Mouse (Mus musculus): ENCODE results near the gene Babam2. TPM values are rescaled to one million over a fixed set of nuclear protein-coding genes. Genes with fewer than 3 reads are reported as not detected.

Gene Babam2
- total RNA-seq, 1 experiment, result 33.9 TPM

- Histone ChIP-seq H3K9me3 (ENCODE audit: control insufficient read depth, insufficient read depth, low read depth, low read length) (no peaks in the 10 kb centered on the region), H3K36me3 (ENCODE audit: control insufficient read depth, insufficient read depth, low read length, poor library complexity, severe bottlenecking) (no peaks in the 10 kb centered on the region), H3K27ac (ENCODE audit: insufficient read depth, low read depth, low read length, poor library complexity, severe bottlenecking) (no peak overlapping the region), H3K9ac (ENCODE audit: insufficient read depth, low read depth, low read length, poor library complexity, severe bottlenecking) (no peak overlapping the region), H3K4me3 (ENCODE audit: insufficient read depth in 1 of 2, low read depth in 1 of 2, low read length in 2 of 2, poor library complexity in 1 of 2, severe bottlenecking in 1 of 2) (no peak overlapping the region), H3K4me1 (ENCODE audit: control insufficient read depth in 2 of 2, insufficient read depth in 2 of 2, low read length in 2 of 2, poor library complexity in 1 of 2) (no peaks in the 10 kb centered on the region)
- TF ChIP-seq ZNF384 (IDR thresholded peaks at IDR 0.05; ENCODE audit: low read depth, low read length) (no peak), MAFK (IDR thresholded peaks at IDR 0.05; ENCODE audit: insufficient read depth, low read depth, low read length) (no peak), HCFC1 (IDR thresholded peaks at IDR 0.05; ENCODE audit: borderline replicate concordance, insufficient read depth, low read length) (no peak), CHD2 (IDR thresholded peaks at IDR 0.05; ENCODE audit: low read depth, low read length) (no peak), ZC3H11A (IDR thresholded peaks at IDR 0.05; ENCODE audit: borderline replicate concordance, low read depth, low read length) (no peak)
- in situ Hi-C loops (cut with MboI; ENCODE audit: low sequenced_read_pairs in 2 of 2, unreplicated experiment in 2 of 2), result no loop called here
- no peak for DNase-seq (ENCODE audit: low read depth, low spot score)
These were observed 190.1 kb downstream of the Babam2 start for GRCm38 (mm10) chr5:31887590-31887989.

DNA sequence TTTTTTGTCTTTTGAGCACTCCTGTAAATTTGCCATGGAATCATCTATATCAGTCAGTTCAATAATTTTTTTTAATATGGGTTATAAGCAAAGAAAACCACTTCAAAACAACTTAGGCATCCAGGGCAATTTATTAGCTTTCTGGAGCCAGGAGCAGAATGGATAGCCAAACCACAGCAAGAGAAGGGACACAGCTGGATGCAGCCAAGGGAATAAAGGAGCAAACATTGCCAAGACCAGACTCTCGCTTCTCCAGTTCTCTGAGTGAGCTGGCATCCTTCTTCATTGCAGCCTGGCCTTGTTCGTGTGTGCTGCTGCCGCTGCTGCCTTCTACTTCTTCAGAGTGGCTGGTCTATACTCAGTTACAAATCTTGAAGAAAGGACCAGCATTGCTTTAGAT, 190.9 kb downstream of the Babam2 start:
- in situ Hi-C loops (cut with MboI; ENCODE audit: low sequenced_read_pairs in 2 of 2, unreplicated experiment in 2 of 2), result no loop called here
- DNase-seq (ENCODE audit: low read depth, low spot score), result no peak

DNA sequence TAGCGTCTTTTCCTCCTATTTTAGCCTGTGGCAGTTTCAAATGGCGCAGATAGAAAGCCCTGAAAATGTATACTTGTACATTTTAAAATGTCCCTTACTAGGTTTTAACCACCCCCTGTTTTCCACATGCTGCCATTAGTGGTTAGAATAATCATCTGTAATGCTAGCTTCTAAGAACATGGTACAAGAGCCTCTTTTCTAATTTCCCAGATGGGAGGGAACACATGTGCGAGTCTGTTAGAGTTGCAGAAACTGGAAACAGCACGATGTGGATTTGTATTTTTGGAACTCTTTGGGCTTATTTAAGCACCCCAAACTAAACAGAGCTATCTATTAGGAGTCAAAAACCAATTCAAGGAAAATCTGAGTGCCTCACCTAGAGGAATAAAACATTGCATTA, 195.1 kb downstream of the Babam2 start:
- DNase-seq (ENCODE audit: low read depth, low spot score), result no peak
- no peaks in the 10 kb centered on the region for H3K9me3 ChIP-seq (ENCODE audit: control insufficient read depth, insufficient read depth, low read depth, low read length)
- TF ChIP-seq HCFC1 (IDR thresholded peaks at IDR 0.05; ENCODE audit: borderline replicate concordance, insufficient read depth, low read length) (no peak), ZNF384 (IDR thresholded peaks at IDR 0.05; ENCODE audit: low read depth, low read length) (no peak)
- no peaks in the 10 kb centered on the region for H3K4me1 ChIP-seq (ENCODE audit: control insufficient read depth in 2 of 2, insufficient read depth in 2 of 2, low read length in 2 of 2, poor library complexity in 1 of 2)
- H3K36me3 ChIP-seq (ENCODE audit: control insufficient read depth, insufficient read depth, low read length, poor library complexity, severe bottlenecking), result no peaks in the 10 kb centered on the region
- no peak overlapping the region for H3K9ac ChIP-seq (ENCODE audit: insufficient read depth, low read depth, low read length, poor library complexity, severe bottlenecking)
- H3K4me3 ChIP-seq (ENCODE audit: insufficient read depth in 1 of 2, low read depth in 1 of 2, low read length in 2 of 2, poor library complexity in 1 of 2, severe bottlenecking in 1 of 2), result no peak overlapping the region
- no peak overlapping the region for H3K27ac ChIP-seq (ENCODE audit: insufficient read depth, low read depth, low read length, poor library complexity, severe bottlenecking)
- in situ Hi-C loops (cut with MboI; ENCODE audit: low sequenced_read_pairs in 2 of 2, unreplicated experiment in 2 of 2), result no loop called here

More for the DNA sequence above, 190.9 kb downstream of the Babam2 start:
- Histone ChIP-seq H3K4me1 (ENCODE audit: control insufficient read depth in 2 of 2, insufficient read depth in 2 of 2, low read length in 2 of 2, poor library complexity in 1 of 2) (no peaks in the 10 kb centered on the region), H3K27ac (ENCODE audit: insufficient read depth, low read depth, low read length, poor library complexity, severe bottlenecking) (no peak overlapping the region), H3K9me3 (ENCODE audit: control insufficient read depth, insufficient read depth, low read depth, low read length) (no peaks in the 10 kb centered on the region), H3K36me3 (ENCODE audit: control insufficient read depth, insufficient read depth, low read length, poor library complexity, severe bottlenecking) (no peaks in the 10 kb centered on the region), H3K4me3 (ENCODE audit: insufficient read depth in 1 of 2, low read depth in 1 of 2, low read length in 2 of 2, poor library complexity in 1 of 2, severe bottlenecking in 1 of 2) (no peak overlapping the region), H3K9ac (ENCODE audit: insufficient read depth, low read depth, low read length, poor library complexity, severe bottlenecking) (no peak overlapping the region)
- TF ChIP-seq ZC3H11A (IDR thresholded peaks at IDR 0.05; ENCODE audit: borderline replicate concordance, low read depth, low read length) (no peak), MAFK (IDR thresholded peaks at IDR 0.05; ENCODE audit: insufficient read depth, low read depth, low read length) (no peak), CHD2 (IDR thresholded peaks at IDR 0.05; ENCODE audit: low read depth, low read length) (no peak), ZNF384 (IDR thresholded peaks at IDR 0.05; ENCODE audit: low read depth, low read length) (no peak), HCFC1 (IDR thresholded peaks at IDR 0.05; ENCODE audit: borderline replicate concordance, insufficient read depth, low read length) (no peak)

DNA sequence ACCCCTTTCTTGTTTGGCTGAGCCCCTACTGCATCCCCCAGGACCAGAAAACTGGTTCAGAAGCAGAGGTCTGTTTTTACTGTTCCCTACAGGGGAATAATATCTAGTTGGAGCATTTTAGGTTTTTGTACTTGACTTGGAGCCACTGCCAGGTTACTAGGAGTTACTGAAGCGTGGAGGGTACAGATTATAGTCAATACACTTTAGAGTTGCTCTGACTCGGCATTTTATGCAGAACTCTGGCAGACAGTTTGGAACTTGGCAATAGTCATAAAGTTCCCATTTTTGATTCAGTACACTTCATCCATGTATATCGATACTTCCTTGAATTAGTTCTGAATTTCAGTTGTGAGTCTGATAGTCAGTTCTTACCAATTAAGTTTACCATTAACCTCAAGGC, 202.4 kb downstream of the Babam2 start:
- Histone ChIP-seq H3K9ac (ENCODE audit: insufficient read depth, low read depth, low read length, poor library complexity, severe bottlenecking) (no peak overlapping the region), H3K4me3 (ENCODE audit: insufficient read depth in 1 of 2, low read depth in 1 of 2, low read length in 2 of 2, poor library complexity in 1 of 2, severe bottlenecking in 1 of 2) (no peak overlapping the region), H3K27ac (ENCODE audit: insufficient read depth, low read depth, low read length, poor library complexity, severe bottlenecking) (no peak overlapping the region), H3K36me3 (ENCODE audit: control insufficient read depth, insufficient read depth, low read length, poor library complexity, severe bottlenecking) (no peaks in the 10 kb centered on the region), H3K4me1 (ENCODE audit: control insufficient read depth in 2 of 2, insufficient read depth in 2 of 2, low read length in 2 of 2, poor library complexity in 1 of 2) (no peaks in the 10 kb centered on the region), H3K9me3 (ENCODE audit: control insufficient read depth, insufficient read depth, low read depth, low read length) (no peaks in the 10 kb centered on the region)
- in situ Hi-C loops (cut with MboI; ENCODE audit: low sequenced_read_pairs in 2 of 2, unreplicated experiment in 2 of 2), result no loop called here
- no peak for DNase-seq (ENCODE audit: low read depth, low spot score)
- no peak for TF ChIP-seq ZC3H11A (IDR thresholded peaks at IDR 0.05; ENCODE audit: borderline replicate concordance, low read depth, low read length)
- no peak for TF ChIP-seq HCFC1 (IDR thresholded peaks at IDR 0.05; ENCODE audit: borderline replicate concordance, insufficient read depth, low read length)
- TF ChIP-seq CHD2 (IDR thresholded peaks at IDR 0.05; ENCODE audit: low read depth, low read length), result no peak
- no peak for TF ChIP-seq ZNF384 (IDR thresholded peaks at IDR 0.05; ENCODE audit: low read depth, low read length)
- TF ChIP-seq MAFK (IDR thresholded peaks at IDR 0.05; ENCODE audit: insufficient read depth, low read depth, low read length), result no peak

DNA sequence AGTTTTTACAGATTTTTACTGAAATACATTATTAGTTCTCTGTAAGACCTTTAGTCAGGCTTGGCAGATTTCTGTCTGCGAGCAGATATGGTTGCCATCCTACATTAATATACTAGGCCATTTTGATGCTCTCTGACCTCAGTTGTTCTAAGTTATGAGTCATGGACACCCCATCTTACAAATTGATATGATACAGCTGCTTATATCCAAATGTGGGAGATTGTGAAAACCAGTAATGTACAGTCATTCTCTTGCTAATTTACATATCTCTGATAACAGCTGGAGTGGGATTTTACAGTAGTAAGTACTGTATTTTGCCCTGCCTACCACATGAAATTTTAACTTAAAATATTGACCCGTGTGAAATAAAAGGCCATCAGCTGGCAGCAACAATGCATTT, 204.7 kb downstream of the Babam2 start:
- Histone ChIP-seq H3K9me3 (ENCODE audit: control insufficient read depth, insufficient read depth, low read depth, low read length) (no peaks in the 10 kb centered on the region), H3K9ac (ENCODE audit: insufficient read depth, low read depth, low read length, poor library complexity, severe bottlenecking) (no peak overlapping the region), H3K4me1 (ENCODE audit: control insufficient read depth in 2 of 2, insufficient read depth in 2 of 2, low read length in 2 of 2, poor library complexity in 1 of 2) (no peaks in the 10 kb centered on the region), H3K27ac (ENCODE audit: insufficient read depth, low read depth, low read length, poor library complexity, severe bottlenecking) (no peak overlapping the region), H3K36me3 (ENCODE audit: control insufficient read depth, insufficient read depth, low read length, poor library complexity, severe bottlenecking) (no peaks in the 10 kb centered on the region), H3K4me3 (ENCODE audit: insufficient read depth in 1 of 2, low read depth in 1 of 2, low read length in 2 of 2, poor library complexity in 1 of 2, severe bottlenecking in 1 of 2) (no peak overlapping the region)
- in situ Hi-C loops (cut with MboI; ENCODE audit: low sequenced_read_pairs in 2 of 2, unreplicated experiment in 2 of 2), result no loop called here
- TF ChIP-seq CHD2 (IDR thresholded peaks at IDR 0.05; ENCODE audit: low read depth, low read length) (no peak), ZC3H11A (IDR thresholded peaks at IDR 0.05; ENCODE audit: borderline replicate concordance, low read depth, low read length) (no peak), HCFC1 (IDR thresholded peaks at IDR 0.05; ENCODE audit: borderline replicate concordance, insufficient read depth, low read length) (no peak), MAFK (IDR thresholded peaks at IDR 0.05; ENCODE audit: insufficient read depth, low read depth, low read length) (no peak), ZNF384 (IDR thresholded peaks at IDR 0.05; ENCODE audit: low read depth, low read length) (no peak)
- no peak for DNase-seq (ENCODE audit: low read depth, low spot score)

Measured in ES-E14 (cell line).